Mouse (Mus musculus) small intestine, adult 2 months (tissue): ENCODE results near the gene Haao. TPM values are rescaled to one million over a fixed set of nuclear protein-coding genes. Genes with fewer than 3 reads are reported as not detected.

Experiments used
- H3K27ac ChIP-seq: fragments of 200-500 bp; 2 replicates; pipeline ENCODE4 v1.5.1; 2012; ENCODE audit warnings: low read depth, low read length, control low read depth, inconsistent platforms; ENCODE audit not compliant: insufficient read depth
- H3K27me3 ChIP-seq: fragments of 200-500 bp; 2 replicates; pipeline ENCODE4 v1.6.1; 2012; ENCODE audit warnings: mild to moderate bottlenecking, moderate library complexity, low read length, inconsistent platforms; ENCODE audit not compliant: control insufficient read depth, insufficient read depth
- H3K36me3 ChIP-seq: fragments of 200-500 bp; 2 replicates; pipeline ENCODE4 v1.6.1; 2012; ENCODE audit warnings: mild to moderate bottlenecking, low read length, control low read depth, inconsistent platforms; ENCODE audit not compliant: control insufficient read depth, insufficient read depth
- H3K4me1 ChIP-seq: fragments of 200-500 bp; 2 replicates; pipeline ENCODE4 v1.6.1; 2012; ENCODE audit warnings: low read length, inconsistent platforms, mixed read lengths; ENCODE audit not compliant: control insufficient read depth, insufficient read depth, insufficient read length
- H3K4me3 ChIP-seq: fragments of 200-500 bp; 2 replicates; pipeline ENCODE4 v1.5.1; 2012; ENCODE audit warnings: low read depth, mild to moderate bottlenecking, control low read depth, inconsistent platforms, low read length, moderate library complexity
- CTCF ChIP-seq: fragments of 200-500 bp; IDR thresholded peaks from 2 replicates; pipeline ENCODE4 v1.5.1; 2012; ENCODE audit warnings: low read depth, mild to moderate bottlenecking, control low read depth, inconsistent platforms, low read length, moderate library complexity, mixed read lengths; ENCODE audit not compliant: insufficient replicate concordance, insufficient read length; ENCODE audit errors: extremely low read depth
- POLR2A ChIP-seq: fragments of 200-500 bp; IDR thresholded peaks from 2 replicates; pipeline ENCODE4 v1.6.1; 2012; ENCODE audit warnings: low read depth, mild to moderate bottlenecking, control low read depth, inconsistent platforms, low read length, moderate library complexity
- WGBS: fragments of 180-500 bp; shearing (Covaris S2); methylation state at CpG from one replicate; pipeline ENCODE4 v1.1.7; 2018; 5-methylcytosine and 5-hydroxymethylcytosine counted together
- polyA plus RNA-seq: library from polyadenylated mRNA; depleted of rRNA; stranded (reverse); fragments of >200 nt; gene quantifications from 2 replicates; pipeline ENCODE4 v1.2.3, GENCODE M21; 2012

Haao gene
- polyA plus RNA-seq, 1 experiment, result 5.8 TPM

GRCm38 (mm10) chr17:83837659-83838190 lies 10.0 kb downstream of the Haao start:
- Histone ChIP-seq H3K27me3 (no peaks in the 10 kb centered on the region), H3K4me1 (no peaks in the 10 kb centered on the region), H3K36me3 (no peaks in the 10 kb centered on the region), H3K4me3 (no peak overlapping the region), H3K27ac (no peak overlapping the region)
- TF ChIP-seq POLR2A, result no peak
- no peak for TF ChIP-seq CTCF
- 81% methylated on average over 8 of the region's 8 CpGs for WGBS

GRCm38 (mm10) chr17:83836048-83836447 lies 11.7 kb downstream of the Haao start:
- 0 out of 2 replicates have a peak, but pooled peaks cover 4% of the 10 kb centered on the region for H3K4me1 ChIP-seq
- H3K4me3 ChIP-seq, result no peak overlapping the region
- H3K27me3 ChIP-seq, result no peaks in the 10 kb centered on the region
- H3K36me3 ChIP-seq, result no peaks in the 10 kb centered on the region
- 72% methylated on average over 3 of the region's 3 CpGs for WGBS
- TF ChIP-seq CTCF, result no peak
- TF ChIP-seq POLR2A, result no peak
- H3K27ac ChIP-seq, result no peak overlapping the region

- Histone ChIP-seq H3K4me1 (peaks cover 6% of the 10 kb centered on the region; the same call in 1 of the 2 replicates), H3K36me3 (no peaks in the 10 kb centered on the region), H3K27me3 (no peaks in the 10 kb centered on the region), H3K27ac (no peak overlapping the region), H3K4me3 (no peak overlapping the region)
- TF ChIP-seq CTCF (no peak), POLR2A (no peak)
- WGBS, result 42% methylated on average over 4 of the region's 4 CpGs
These were observed 13.6 kb downstream of the Haao start for GRCm38 (mm10) chr17:83834120-83834519.

GRCm38 (mm10) chr17:83830616-83831292 lies 17.0 kb downstream of the Haao start:
- Histone ChIP-seq H3K27me3 (no peaks in the 10 kb centered on the region), H3K27ac (peak overlapping the region; percentile 15; the same call in 1 of the 2 replicates), H3K4me1 (peaks cover 6% of the 10 kb centered on the region; the same call in 1 of the 2 replicates), H3K36me3 (no peaks in the 10 kb centered on the region), H3K4me3 (no peak overlapping the region)
- no peak for TF ChIP-seq CTCF
- no peak for TF ChIP-seq POLR2A
- 94% methylated on average over 4 of the region's 4 CpGs for WGBS

GRCm38 (mm10) chr17:83829356-83829755 lies 18.4 kb downstream of the Haao start:
- no peak overlapping the region for H3K27ac ChIP-seq
- no peak overlapping the region for H3K4me3 ChIP-seq
- TF ChIP-seq POLR2A (no peak), CTCF (no peak)
- WGBS, result 56% methylated on average over 3 of the region's 3 CpGs
- no peaks in the 10 kb centered on the region for H3K36me3 ChIP-seq
- peaks cover 6% of the 10 kb centered on the region; the same call in 1 of the 2 replicates for H3K4me1 ChIP-seq
- no peaks in the 10 kb centered on the region for H3K27me3 ChIP-seq

- H3K4me3 ChIP-seq, result no peak overlapping the region
- no peak for TF ChIP-seq POLR2A
- no peak for TF ChIP-seq CTCF
- H3K27ac ChIP-seq, result no peak overlapping the region
- no peaks in the 10 kb centered on the region for H3K36me3 ChIP-seq
- 84% methylated on average over 7 of the region's 7 CpGs for WGBS
- no peaks in the 10 kb centered on the region for H3K4me1 ChIP-seq
- H3K27me3 ChIP-seq, result no peaks in the 10 kb centered on the region
These were observed 23.9 kb downstream of the Haao start for GRCm38 (mm10) chr17:83823835-83824234.

GRCm38 (mm10) chr17:83821876-83822275 lies 25.9 kb downstream of the Haao start:
- Histone ChIP-seq H3K27ac (no peak overlapping the region), H3K4me3 (no peak overlapping the region), H3K27me3 (no peaks in the 10 kb centered on the region), H3K4me1 (no peaks in the 10 kb centered on the region), H3K36me3 (no peaks in the 10 kb centered on the region)
- WGBS, result 75% methylated on average over 3 of the region's 3 CpGs
- TF ChIP-seq POLR2A (no peak), CTCF (no peak)
